12 mouse cellular contexts compared by ENCODE assay signal in the genomic region with DNA sequence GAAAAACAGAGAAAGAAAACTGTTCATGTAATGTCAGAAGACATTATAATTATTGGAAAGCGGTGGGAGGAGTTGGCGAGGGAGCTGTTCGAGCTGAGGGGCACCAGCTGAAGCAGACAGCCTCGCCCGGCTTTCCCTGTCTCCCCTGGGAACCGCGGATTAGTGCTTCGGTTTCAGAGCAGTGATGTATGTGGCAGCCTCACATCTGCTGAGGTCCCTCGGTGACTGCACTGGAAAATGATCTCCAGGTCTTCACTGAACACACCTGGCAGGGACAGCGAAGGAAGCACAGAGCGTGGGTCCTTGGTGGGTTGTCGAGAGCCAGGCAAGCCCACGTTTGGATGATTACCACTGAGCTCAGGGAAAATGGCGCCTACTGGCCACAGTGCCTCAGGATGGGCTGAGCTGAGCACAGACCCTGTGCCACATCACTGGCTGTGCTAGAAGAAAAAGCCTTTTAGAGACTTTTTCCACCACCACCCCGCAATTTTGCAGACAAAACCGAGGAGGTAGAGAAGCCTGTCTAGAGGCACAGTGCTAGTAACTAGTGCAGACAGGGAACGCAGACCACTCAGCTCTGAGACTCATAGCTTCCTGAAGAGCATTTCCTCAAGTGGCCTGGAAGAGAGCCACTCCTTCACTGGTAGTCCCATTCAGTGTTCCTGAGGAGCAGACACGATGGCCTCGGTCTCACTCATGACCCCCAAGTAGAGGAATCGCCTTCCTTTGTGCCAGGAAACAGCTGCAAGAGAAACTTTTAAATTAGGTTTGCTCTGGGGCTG. TPM values are rescaled to one million over a fixed set of nuclear protein-coding genes. Genes with fewer than 3 reads are reported as not detected.
DNase-seq lines count a peak whose midpoint lies in the region; ATAC-seq and TF ChIP-seq lines count a peak whose summit lies in the region.
"Had no signal": no experiment of that assay in that cellular context is flagged by ENCODE, and none has a peak within 500 bp of the region (broad histone marks: within the 10 kb centered on the region; RNA-seq: fewer than 3 reads in every experiment).

No protein-coding gene starts in this region.

- H3K9ac ChIP-seq in heart, postnatal 0 days (replicated peaks; ENCODE audit: low read depth, low read length): no peak overlapping the region
- peak overlapping the region; percentile 13; the same call in 1 of the 2 replicates for H3K9ac ChIP-seq in hindbrain, embryonic 13.5 days
- no peak overlapping the region for H3K9ac ChIP-seq in forebrain, embryonic 15.5 days (replicated peaks)

- no peak for TF ChIP-seq POLR2A in brain, embryonic 14.5 days (IDR thresholded peaks at IDR 0.05; ENCODE audit: borderline replicate concordance, extremely low read depth, insufficient read depth, insufficient read length, poor library complexity, severe bottlenecking)

- no peak overlapping the region for H3K4me2 ChIP-seq in heart, postnatal 0 days (ENCODE audit: low read depth, low read length)
- no peak overlapping the region for H3K4me2 ChIP-seq in hindbrain, embryonic 13.5 days
- H3K4me2 ChIP-seq in forebrain, embryonic 15.5 days (replicated peaks): no peak overlapping the region

- intact Hi-C loops in left cerebral cortex, adult 2 months (cut with DNase I): loop anchor here (1.0 to 10.0 kb wide), 5 partner anchors 98 to 734 kb away; a partner anchor contains a TSS

- no peaks in the 10 kb centered on the region for H3K4me1 ChIP-seq in heart, postnatal 0 days (ENCODE audit: control insufficient read depth, insufficient read depth)
- peaks cover 7% of the 10 kb centered on the region; the same call in 1 of the 2 replicates for H3K4me1 ChIP-seq in heart, embryonic 10.5 days
- peaks cover 14% of the 10 kb centered on the region for H3K4me1 ChIP-seq in hindbrain, embryonic 13.5 days (replicated peaks)
- no peaks in the 10 kb centered on the region for H3K4me1 ChIP-seq in forebrain, embryonic 15.5 days

- peaks cover 17% of the 10 kb centered on the region; the same call in 1 of the 2 replicates for H3K36me3 ChIP-seq in heart, postnatal 0 days (replicated peaks; ENCODE audit: control insufficient read depth, insufficient read depth, low read length)
- peaks cover 26% of the 10 kb centered on the region for H3K36me3 ChIP-seq in heart, embryonic 10.5 days
- peaks cover 41% of the 10 kb centered on the region for H3K36me3 ChIP-seq in hindbrain, embryonic 13.5 days
- no peaks in the 10 kb centered on the region for H3K36me3 ChIP-seq in forebrain, embryonic 15.5 days

- TF ChIP-seq EP300 in heart, postnatal 0 days (IDR thresholded peaks at IDR 0.05; ENCODE audit: low read depth): no peak

- H3K4me3 ChIP-seq in heart, postnatal 0 days (ENCODE audit: low read depth, low read length): no peak overlapping the region
- no peak overlapping the region for H3K4me3 ChIP-seq in heart, embryonic 10.5 days
- no peak overlapping the region for H3K4me3 ChIP-seq in hindbrain, embryonic 13.5 days
- H3K4me3 ChIP-seq in left cerebral cortex, adult 2 months: no peak overlapping the region
- H3K4me3 ChIP-seq in forebrain, embryonic 15.5 days: no peak overlapping the region

- no peak for TF ChIP-seq CTCF in heart, postnatal 0 days (IDR thresholded peaks at IDR 0.05; ENCODE audit: low read depth)
- no peak for TF ChIP-seq CTCF in brain, embryonic 14.5 days (IDR thresholded peaks at IDR 0.05; ENCODE audit: borderline replicate concordance, extremely low read depth, insufficient read depth, insufficient read length)
- TF ChIP-seq CTCF in left cerebral cortex, adult 2 months (IDR thresholded peaks at IDR 0.05): no peak

- no peak for DNase-seq in heart, postnatal 0 days (ENCODE audit: low spot score)
- DNase-seq in heart, embryonic 10.5 days (ENCODE audit: low spot score): no peak
- peak; percentile 42 for DNase-seq in brain, embryonic 14.5 days (ENCODE audit: low read depth)
- DNase-seq in lung, postnatal 14 days: peak; percentile 28
- no peak for DNase-seq in left cerebral cortex, adult 2 months (ENCODE audit: extremely low spot score in 1 of 2, low spot score in 2 of 2)
- DNase-seq in thymus, postnatal 14 days: no peak

- H3K9me3 ChIP-seq in heart, postnatal 0 days (replicated peaks; ENCODE audit: control insufficient read depth, low read length): no peaks in the 10 kb centered on the region
- no peaks in the 10 kb centered on the region for H3K9me3 ChIP-seq in heart, embryonic 10.5 days
- H3K9me3 ChIP-seq in hindbrain, embryonic 13.5 days: no peaks in the 10 kb centered on the region
- no peaks in the 10 kb centered on the region for H3K9me3 ChIP-seq in forebrain, embryonic 15.5 days

- WGBS in heart, postnatal 0 days: 70% methylated on average over 20 of the region's 20 CpGs
- WGBS in heart, embryonic 10.5 days: 72% methylated on average over 20 of the region's 20 CpGs
- 60% methylated on average over 20 of the region's 20 CpGs for WGBS in hindbrain, embryonic 13.5 days
- WGBS in forebrain, embryonic 15.5 days: 80% methylated on average over 20 of the region's 20 CpGs

- no peak overlapping the region for H3K27ac ChIP-seq in heart, postnatal 0 days (ENCODE audit: low read depth)
- no peak overlapping the region for H3K27ac ChIP-seq in heart, embryonic 10.5 days
- H3K27ac ChIP-seq in hindbrain, embryonic 13.5 days: peak overlapping the region; percentile 69
- no peak overlapping the region for H3K27ac ChIP-seq in left cerebral cortex, adult 2 months
- H3K27ac ChIP-seq in forebrain, embryonic 15.5 days (replicated peaks): no peak overlapping the region

- H3K27me3 ChIP-seq in heart, postnatal 0 days (ENCODE audit: control insufficient read depth, insufficient read depth, low read length): no peaks in the 10 kb centered on the region
- no peaks in the 10 kb centered on the region for H3K27me3 ChIP-seq in heart, embryonic 10.5 days (ENCODE audit: insufficient read depth, poor library complexity, severe bottlenecking)
- H3K27me3 ChIP-seq in hindbrain, embryonic 13.5 days: no peaks in the 10 kb centered on the region
- H3K27me3 ChIP-seq in forebrain, embryonic 15.5 days: no peaks in the 10 kb centered on the region

- peak; percentile 52 for ATAC-seq in heart, postnatal 0 days (ENCODE audit: insufficient read depth, low read depth)
- peak; percentile 46; the same call in 1 of the 2 replicates for ATAC-seq in hindbrain, embryonic 13.5 days (ENCODE audit: low FRiP score)
- no peak for ATAC-seq in forebrain, embryonic 15.5 days (replicated peaks)
- ATAC-seq: forebrain, embryonic 14.5 days had no signal

RNA-seq across cellular contexts. Expression of a gene that starts 18.9 kb away (rescaled TPM):
- total RNA-seq in heart, postnatal 0 days (2014; rRNA removed; ENCODE audit: low replicate concordance): 27.9 and 35.4 TPM in 2 replicates
- polyA plus RNA-seq in heart, postnatal 0 days (2015; fragmentation: Nextera tagmentation; extraction: Ambion mirVana): 8.3 and 8.8 TPM in 2 replicates
- polyA plus RNA-seq in heart, embryonic 10.5 days (2016; fragmentation: Nextera tagmentation; extraction: Ambion mirVana): 38.1 and 39.3 TPM in 2 replicates
- 20.2 and 24.9 TPM in 2 replicates for polyA plus RNA-seq in brain, embryonic 14.5 days (2012; rRNA removed)
- 17.3 and 18.5 TPM in 2 replicates for polyA plus RNA-seq in hindbrain, embryonic 13.5 days (2015; fragmentation: Nextera tagmentation; extraction: Ambion mirVana)
- 1 to 10 TPM; 9.6 to 10.0 TPM for total RNA-seq in left cerebral cortex, adult 2 months (2021)
- polyA plus RNA-seq in forebrain, embryonic 15.5 days (2015; fragmentation: Nextera tagmentation; extraction: Ambion mirVana): 18.9 and 20.8 TPM in 2 replicates

RNA-seq across cellular contexts. Expression of a gene that starts 34.6 kb away (rescaled TPM):
- total RNA-seq in heart, postnatal 0 days (2014; rRNA removed; ENCODE audit: low replicate concordance): 40.1 and 51.3 TPM in 2 replicates
- polyA plus RNA-seq in heart, postnatal 0 days (2015; fragmentation: Nextera tagmentation; extraction: Ambion mirVana): 46.7 and 49.5 TPM in 2 replicates
- 43.3 and 45.4 TPM in 2 replicates for polyA plus RNA-seq in heart, embryonic 10.5 days (2016; fragmentation: Nextera tagmentation; extraction: Ambion mirVana)
- 39.4 and 40.8 TPM in 2 replicates for polyA plus RNA-seq in brain, embryonic 14.5 days (2012; rRNA removed)
- 61.4 and 67.3 TPM in 2 replicates for polyA plus RNA-seq in hindbrain, embryonic 13.5 days (2015; fragmentation: Nextera tagmentation; extraction: Ambion mirVana)
- 10 to 100 TPM; 40.3 to 44.4 TPM for total RNA-seq in left cerebral cortex, adult 2 months (2021)
- 53.2 and 54.3 TPM in 2 replicates for polyA plus RNA-seq in forebrain, embryonic 15.5 days (2015; fragmentation: Nextera tagmentation; extraction: Ambion mirVana)

RNA-seq across cellular contexts. Expression of a gene that starts 41.8 kb away (rescaled TPM):
- 3.0 TPM in 1 of 2 replicates, not detected in the other for total RNA-seq in heart, postnatal 0 days (2014; rRNA removed; ENCODE audit: low replicate concordance)
- polyA plus RNA-seq in heart, postnatal 0 days (2015; fragmentation: Nextera tagmentation; extraction: Ambion mirVana): not detected in 2 replicates
- not detected in 2 replicates for polyA plus RNA-seq in heart, embryonic 10.5 days (2016; fragmentation: Nextera tagmentation; extraction: Ambion mirVana)
- polyA plus RNA-seq in brain, embryonic 14.5 days (2012; rRNA removed): not detected in 2 replicates
- not detected in 2 replicates for polyA plus RNA-seq in hindbrain, embryonic 13.5 days (2015; fragmentation: Nextera tagmentation; extraction: Ambion mirVana)
- not detected for total RNA-seq in left cerebral cortex, adult 2 months (2021)
- polyA plus RNA-seq in forebrain, embryonic 15.5 days (2015; fragmentation: Nextera tagmentation; extraction: Ambion mirVana): not detected in 2 replicates
- total RNA-seq: heart, postnatal 25 days; layer of hippocampus, postnatal 10 days; monocyte, adult 5-6 weeks had no signal
- polyA plus RNA-seq: forebrain, embryonic 14.5 days had no signal

Comparison
In these comparisons a context has a peak if more than half of its experiments do, and no peak if none do; other contexts are left out.
1. DNase-seq: peak in brain, embryonic 14.5 days (single experiment) and lung, postnatal 14 days (single experiment); none in heart, postnatal 0 days (single experiment), heart, embryonic 10.5 days (single experiment), left cerebral cortex, adult 2 months (0 of 2) and thymus, postnatal 14 days (single experiment).